8 mouse cellular contexts compared by ENCODE assay signal in genomic region chr16:85756101-85756819, GRCm38 (mm10). TPM values are rescaled to one million over a fixed set of nuclear protein-coding genes. Genes with fewer than 3 reads are reported as not detected.
DNase-seq lines count a peak whose midpoint lies in the region; ATAC-seq and TF ChIP-seq lines count a peak whose summit lies in the region.

No protein-coding gene starts in this region.

- peak; percentile 82 for DNase-seq in ovary, adult 18-20 months (ENCODE audit: low spot score)
- no peak for DNase-seq in ovary, postnatal 10 days (ENCODE audit: low spot score)
- DNase-seq in heart, postnatal 36 days: peak; percentile 65 to 72
- peak; percentile 27 to 39 for DNase-seq in left cerebral cortex, adult 2 months (ENCODE audit: extremely low spot score in 1 of 2, low spot score in 2 of 2)
- peak; percentile 51 for DNase-seq in urinary bladder, postnatal 25 days (ENCODE audit: low spot score)
- no peak for DNase-seq in cerebellum, adult 9-10 months

- ATAC-seq in frontal cortex, adult (ENCODE audit: low TSS enrichment): peak; percentile 94
- ATAC-seq in megakaryocyte, adult 5-6 weeks (ENCODE audit: poor library complexity, severe bottlenecking): 0 out of 2 replicates have a peak, but pooled peaks have one; percentile 30

- intact Hi-C loops in heart, postnatal 36 days (cut with DNase I): no loop called here
- intact Hi-C loops in left cerebral cortex, adult 2 months (cut with DNase I): no loop called here

- H3K27ac ChIP-seq in left cerebral cortex, adult 2 months: no peak overlapping the region

- no peak overlapping the region for H3K4me3 ChIP-seq in left cerebral cortex, adult 2 months

- TF ChIP-seq CTCF in left cerebral cortex, adult 2 months (IDR thresholded peaks at IDR 0.05): no peak

RNA-seq across cellular contexts. Expression of gene Adamts1, which starts 46.7 kb away (rescaled TPM):
- total RNA-seq in heart, postnatal 36 days (2021): 10 to 100 TPM; 23.4 to 40.7 TPM
- 10 to 100 TPM; 10.3 to 12.1 TPM for total RNA-seq in left cerebral cortex, adult 2 months (2021)
- not detected in 2 replicates for total RNA-seq in megakaryocyte, adult 5-6 weeks (2015)
- not detected in 2 replicates for total RNA-seq in megakaryocyte, adult 5-6 weeks (2017)

Comparison
In these comparisons a context has a peak if more than half of its experiments do, and no peak if none do; other contexts are left out.
1. DNase-seq: peak in ovary, adult 18-20 months (single experiment), heart, postnatal 36 days (2 of 2), left cerebral cortex, adult 2 months (2 of 2) and urinary bladder, postnatal 25 days (single experiment); none in ovary, postnatal 10 days (single experiment) and cerebellum, adult 9-10 months (single experiment).
2. RNA of gene Adamts1, which starts 46.7 kb away (total RNA-seq): 23.4 to 40.7 TPM in heart, postnatal 36 days and 10.3 to 12.1 TPM in left cerebral cortex, adult 2 months; not detected in megakaryocyte, adult 5-6 weeks; every median in the first group is over 10 times any median in the second.